Mouse (Mus musculus): ENCODE data around the gene 2210016L21Rik. TPM values are rescaled to one million over a fixed set of nuclear protein-coding genes. Genes with fewer than 3 reads are reported as not detected.

Gene 2210016L21Rik
- polyA plus RNA-seq, 1 experiment from 2014 or later: 62.8 TPM

- Histone ChIP-seq H3K36me3 (peaks cover 53% of the 10 kb centered on the region), H3K4me1 (peaks cover 27% of the 10 kb centered on the region), H3K4me3 (replicated peaks) (no peak overlapping the region), H3K27me3 (no peaks in the 10 kb centered on the region), H3K9me3 (replicated peaks) (no peaks in the 10 kb centered on the region), H3K4me2 (no peak overlapping the region), H3K9ac (no peak overlapping the region), H3K27ac (no peak overlapping the region)
- 54% methylated on average over 6 of the region's 6 CpGs for WGBS
- ATAC-seq (replicated peaks; ENCODE audit: low FRiP score): no peak
Observed at GRCm38 (mm10) chr5:114948891-114949290, 6.9 kb downstream of the 2210016L21Rik start.

- no peak overlapping the region for H3K9ac ChIP-seq
- 64% methylated on average over 5 of the region's 5 CpGs for WGBS
Observed at GRCm38 (mm10) chr5:114949316-114949715, 7.4 kb downstream of the 2210016L21Rik start.

GRCm38 (mm10) chr5:114949812-114950211 lies 7.9 kb downstream of the 2210016L21Rik start:
- Histone ChIP-seq H3K9ac (no peak overlapping the region), H3K4me3 (replicated peaks) (no peak overlapping the region), H3K4me1 (peaks cover 27% of the 10 kb centered on the region), H3K27me3 (no peaks in the 10 kb centered on the region), H3K4me2 (no peak overlapping the region), H3K9me3 (replicated peaks) (no peaks in the 10 kb centered on the region), H3K27ac (no peak overlapping the region), H3K36me3 (peaks cover 51% of the 10 kb centered on the region)
- ATAC-seq (replicated peaks; ENCODE audit: low FRiP score): no peak
- 87% methylated on average over 9 of the region's 9 CpGs for WGBS

More at GRCm38 (mm10) chr5:114949316-114949715, 7.4 kb downstream of the 2210016L21Rik start:
- H3K9me3 ChIP-seq (replicated peaks): no peaks in the 10 kb centered on the region
- peaks cover 27% of the 10 kb centered on the region for H3K4me1 ChIP-seq
- ATAC-seq (replicated peaks; ENCODE audit: low FRiP score): no peak
- no peak overlapping the region for H3K4me2 ChIP-seq
- 0 out of 2 replicates have a peak overlapping the region, but pooled peaks have one; percentile 9 for H3K27ac ChIP-seq
- H3K36me3 ChIP-seq: peaks cover 51% of the 10 kb centered on the region
- no peak overlapping the region for H3K4me3 ChIP-seq (replicated peaks)
- H3K27me3 ChIP-seq: no peaks in the 10 kb centered on the region

- no peaks in the 10 kb centered on the region for H3K9me3 ChIP-seq (replicated peaks)
- H3K36me3 ChIP-seq: peaks cover 49% of the 10 kb centered on the region
- peak overlapping the region; percentile 18; the same call in 1 of the 2 replicates for H3K27ac ChIP-seq
- 75% methylated on average over 12 of the region's 12 CpGs for WGBS
- no peak overlapping the region for H3K4me2 ChIP-seq
- H3K4me3 ChIP-seq (replicated peaks): no peak overlapping the region
- no peaks in the 10 kb centered on the region for H3K27me3 ChIP-seq
- ATAC-seq (replicated peaks; ENCODE audit: low FRiP score): no peak
- H3K9ac ChIP-seq: no peak overlapping the region
- H3K4me1 ChIP-seq: peaks cover 27% of the 10 kb centered on the region
Observed at GRCm38 (mm10) chr5:114950669-114951068, 8.7 kb downstream of the 2210016L21Rik start.

GRCm38 (mm10) chr5:114951279-114951880 lies 9.4 kb downstream of the 2210016L21Rik start:
- Histone ChIP-seq H3K4me1 (peaks cover 27% of the 10 kb centered on the region), H3K9ac (no peak overlapping the region), H3K27me3 (no peaks in the 10 kb centered on the region), H3K4me3 (replicated peaks) (no peak overlapping the region), H3K36me3 (peaks cover 42% of the 10 kb centered on the region), H3K4me2 (no peak overlapping the region), H3K27ac (peak overlapping the region; percentile 18; the same call in 1 of the 2 replicates), H3K9me3 (replicated peaks) (no peaks in the 10 kb centered on the region)
- peak; percentile 35; the same call in 1 of the 2 replicates for ATAC-seq (replicated peaks; ENCODE audit: low FRiP score)
- 74% methylated on average over 21 of the region's 21 CpGs for WGBS

DNA sequence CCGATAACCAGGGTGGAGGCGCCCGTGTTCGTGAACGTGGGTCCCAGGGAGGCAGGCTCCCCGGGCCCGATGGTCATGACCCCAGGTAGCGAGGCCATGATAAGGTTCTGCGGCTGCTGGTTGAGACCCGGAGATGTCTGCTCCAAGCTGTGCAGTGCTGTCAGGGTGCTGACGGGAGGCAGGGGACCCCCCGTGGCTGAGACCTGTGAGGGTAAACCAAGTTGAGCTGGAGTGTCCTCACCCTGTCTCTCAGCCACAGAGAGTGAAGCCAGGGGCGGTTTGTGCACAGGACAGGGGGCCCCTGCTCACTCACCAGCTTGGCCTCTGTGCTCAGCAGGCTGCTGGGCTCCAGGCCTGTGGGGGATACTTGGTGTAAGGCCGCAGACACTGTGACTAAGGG lies 11.4 kb downstream of the 2210016L21Rik start:
- no peak overlapping the region for H3K27ac ChIP-seq
- H3K4me2 ChIP-seq: no peak overlapping the region
- H3K36me3 ChIP-seq: peaks cover 22% of the 10 kb centered on the region
- H3K9ac ChIP-seq: no peak overlapping the region
- H3K4me1 ChIP-seq: peaks cover 27% of the 10 kb centered on the region
- WGBS: 87% methylated on average over 14 of the region's 14 CpGs
- H3K4me3 ChIP-seq (replicated peaks): no peak overlapping the region
- H3K9me3 ChIP-seq (replicated peaks): no peaks in the 10 kb centered on the region
- no peak for ATAC-seq (replicated peaks; ENCODE audit: low FRiP score)
- H3K27me3 ChIP-seq: no peaks in the 10 kb centered on the region

- H3K27me3 ChIP-seq: no peaks in the 10 kb centered on the region
- H3K36me3 ChIP-seq: no peaks in the 10 kb centered on the region
- no peak for ATAC-seq (replicated peaks; ENCODE audit: low FRiP score)
- H3K4me2 ChIP-seq: no peak overlapping the region
- H3K9ac ChIP-seq: no peak overlapping the region
- WGBS: 87% methylated on average over 5 of the region's 5 CpGs
- H3K9me3 ChIP-seq (replicated peaks): no peaks in the 10 kb centered on the region
- H3K27ac ChIP-seq: no peak overlapping the region
- H3K4me1 ChIP-seq: peaks cover 16% of the 10 kb centered on the region
- no peak overlapping the region for H3K4me3 ChIP-seq (replicated peaks)
Observed at GRCm38 (mm10) chr5:114958069-114958468, 16.1 kb downstream of the 2210016L21Rik start.

GRCm38 (mm10) chr5:114961590-114962360 lies 19.8 kb downstream of the 2210016L21Rik start:
- H3K27ac ChIP-seq: peak overlapping the region; percentile 84
- no peaks in the 10 kb centered on the region for H3K9me3 ChIP-seq (replicated peaks)
- 0 out of 2 replicates have a peak overlapping the region, but pooled peaks have one; percentile 23 for H3K4me2 ChIP-seq
- no peaks in the 10 kb centered on the region for H3K36me3 ChIP-seq
- no peak overlapping the region for H3K4me3 ChIP-seq (replicated peaks)
- peak; percentile 69 for ATAC-seq (replicated peaks; ENCODE audit: low FRiP score)
- H3K4me1 ChIP-seq: peaks cover 43% of the 10 kb centered on the region
- H3K9ac ChIP-seq: no peak overlapping the region
- H3K27me3 ChIP-seq: no peaks in the 10 kb centered on the region
- WGBS: 17% methylated on average over 4 of the region's 4 CpGs

GRCm38 (mm10) chr5:114964315-114964966 lies 22.5 kb downstream of the 2210016L21Rik start:
- no peaks in the 10 kb centered on the region for H3K36me3 ChIP-seq
- 0 out of 2 replicates have a peak, but pooled peaks cover 4% of the 10 kb centered on the region for H3K27me3 ChIP-seq
- peak overlapping the region; percentile 88 for H3K27ac ChIP-seq
- peaks cover 63% of the 10 kb centered on the region for H3K4me1 ChIP-seq
- H3K4me2 ChIP-seq: 0 out of 2 replicates have a peak overlapping the region, but pooled peaks have one; percentile 17
- no peaks in the 10 kb centered on the region for H3K9me3 ChIP-seq (replicated peaks)
- no peak overlapping the region for H3K4me3 ChIP-seq (replicated peaks)
- no peak overlapping the region for H3K9ac ChIP-seq
- 49% methylated on average over 7 of the region's 7 CpGs for WGBS
- no peak for ATAC-seq (replicated peaks; ENCODE audit: low FRiP score)

GRCm38 (mm10) chr5:114964967-114965898 lies 23.3 kb downstream of the 2210016L21Rik start:
- WGBS: 42% methylated on average over 17 of the region's 17 CpGs
- peak overlapping the region; percentile 17; the same call in 1 of the 2 replicates for H3K4me2 ChIP-seq
- no peaks in the 10 kb centered on the region for H3K9me3 ChIP-seq (replicated peaks)
- H3K4me3 ChIP-seq (replicated peaks): no peak overlapping the region
- 0 out of 2 replicates have a peak, but pooled peaks cover 4% of the 10 kb centered on the region for H3K27me3 ChIP-seq
- peak overlapping the region; percentile 15; the same call in 1 of the 2 replicates for H3K9ac ChIP-seq
- peak overlapping the region; percentile 88 for H3K27ac ChIP-seq
- 0 out of 2 replicates have a peak, but pooled peaks have one; percentile 24 for ATAC-seq (replicated peaks; ENCODE audit: low FRiP score)
- no peaks in the 10 kb centered on the region for H3K36me3 ChIP-seq
- H3K4me1 ChIP-seq: peaks cover 63% of the 10 kb centered on the region
